Mouse (Mus musculus) small intestine, adult 2 months (tissue): ENCODE results near the gene Hoxc5.

Source experiments
- CTCF ChIP-seq: fragments of 200-500 bp; IDR thresholded peaks from 2 replicates; pipeline ENCODE4 v1.5.1; 2012; ENCODE audit warnings: low read depth, mild to moderate bottlenecking, control low read depth, inconsistent platforms, low read length, moderate library complexity, mixed read lengths; ENCODE audit not compliant: insufficient replicate concordance, insufficient read length; ENCODE audit errors: extremely low read depth
- POLR2A ChIP-seq: fragments of 200-500 bp; IDR thresholded peaks from 2 replicates; pipeline ENCODE4 v1.6.1; 2012; ENCODE audit warnings: low read depth, mild to moderate bottlenecking, control low read depth, inconsistent platforms, low read length, moderate library complexity

GRCm38 (mm10) chr15:102988078-102988477, 20.8 kb downstream of the Hoxc5 start:
- TF ChIP-seq POLR2A (no peak), CTCF (no peak)
